Mouse (Mus musculus): Measurements from ENCODE around the gene Ace.
"Not testable (repeated sequence)": the region's sequence is repeated elsewhere in the genome, so short reads cannot be mapped to it uniquely, and the experiment has no call there.

Gene Ace

DNA sequence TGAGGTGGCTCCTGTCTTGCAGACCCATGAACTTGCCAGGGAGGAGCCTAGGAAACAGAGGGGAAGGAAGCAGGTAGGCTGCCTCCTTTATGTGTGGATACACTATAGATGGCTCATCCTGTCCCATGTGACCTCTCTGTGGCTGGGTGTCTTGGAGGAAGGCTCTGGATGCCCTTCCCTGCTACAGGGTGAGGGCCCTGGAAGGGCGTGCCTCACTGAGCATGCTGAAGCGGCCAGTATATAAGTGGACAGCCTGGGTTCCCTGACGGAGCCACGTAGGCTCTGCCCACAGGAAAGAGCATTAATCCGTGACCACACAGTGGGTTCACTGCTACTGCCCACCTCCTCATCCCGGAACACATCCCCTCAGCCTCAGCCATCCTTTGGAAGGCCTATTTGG lies 21.7 kb downstream of the Ace start:
- DNase-seq (ENCODE audit: low spot score in 2 of 2), result no peak

DNA sequence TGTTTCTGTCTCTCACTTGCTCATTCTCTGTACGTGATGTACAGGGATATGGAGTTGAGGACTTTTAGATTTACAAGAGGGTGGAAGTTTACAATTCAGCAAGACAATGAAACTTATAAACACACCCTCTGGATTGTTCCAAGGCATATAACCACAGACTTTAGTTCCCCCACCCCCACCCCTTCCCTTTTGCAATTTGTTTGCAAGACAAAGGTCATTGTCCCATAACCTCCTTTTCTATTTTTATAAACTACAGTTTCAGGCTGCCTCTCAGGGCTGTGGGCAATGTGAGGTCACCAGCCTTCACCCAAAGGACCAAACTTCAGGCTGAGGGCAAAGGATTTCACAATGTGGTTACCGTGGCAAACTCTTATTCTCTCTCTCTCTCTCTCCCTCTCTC lies 22.5 kb downstream of the Ace start:
- DNase-seq (ENCODE audit: low spot score in 2 of 2), result no peak

DNA sequence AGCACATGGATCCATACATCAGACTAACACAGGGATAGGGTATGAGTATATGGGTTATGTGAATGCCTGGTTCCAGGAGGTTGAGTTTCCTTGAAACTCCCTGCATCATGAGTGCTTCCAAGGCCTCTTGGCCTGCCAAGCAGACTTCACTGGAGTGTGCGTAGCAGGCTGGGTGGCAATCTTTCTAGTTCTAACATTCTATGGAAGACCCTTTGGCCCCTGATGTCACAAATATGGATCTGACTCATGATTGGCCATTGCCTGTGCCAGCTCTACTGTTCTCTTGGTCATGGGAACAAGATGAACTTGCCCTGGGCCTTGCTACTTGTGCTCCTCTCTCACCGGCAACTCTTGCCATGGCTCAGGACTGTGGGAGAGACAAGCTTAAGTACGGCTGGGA lies 26.6 kb downstream of the Ace start, which contains the start of gene Ace3:
Ace3 (plus strand) TSS at position 301 of the 400 bp plus-strand sequence.
- no peak for DNase-seq (ENCODE audit: low spot score in 2 of 2)

GRCm38 (mm10) chr11:106000062-106000461 lies 32.3 kb downstream of the Ace start:
- no peak for DNase-seq (ENCODE audit: low spot score in 2 of 2)

GRCm38 (mm10) chr11:106001718-106002117 lies 34.0 kb downstream of the Ace start:
- no peak for DNase-seq (ENCODE audit: low spot score in 2 of 2)

GRCm38 (mm10) chr11:106004576-106004975 lies 36.8 kb downstream of the Ace start:
- no peak for DNase-seq (ENCODE audit: low spot score in 2 of 2)

GRCm38 (mm10) chr11:106005970-106006369 lies 38.2 kb downstream of the Ace start:
- DNase-seq (ENCODE audit: low spot score in 2 of 2), result no peak

DNA sequence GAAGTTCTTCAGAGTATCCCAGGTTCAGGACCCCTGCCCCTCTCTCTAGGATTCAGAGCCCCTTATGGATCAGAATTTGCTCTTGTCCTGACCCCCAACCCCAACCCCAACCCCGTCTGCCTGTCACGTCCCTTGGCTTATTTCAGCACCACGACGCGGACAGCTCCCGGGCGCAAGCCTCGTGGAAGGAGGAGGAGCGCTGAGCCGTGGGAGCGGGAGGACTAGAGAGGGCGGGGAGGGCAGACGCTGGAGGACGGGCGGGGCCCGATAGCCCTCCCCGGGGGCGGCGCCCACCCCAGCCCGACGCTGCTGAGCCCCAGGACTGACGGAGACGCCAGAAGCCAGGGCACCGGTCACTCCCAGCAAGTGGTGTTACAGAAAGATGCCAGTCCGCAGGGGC lies 40.1 kb downstream of the Ace start, which contains the start of gene Kcnh6:
Kcnh6 (plus strand) TSS at position 304 of the 400 bp plus-strand sequence.
- no peak for DNase-seq (ENCODE audit: low spot score in 2 of 2)

DNA sequence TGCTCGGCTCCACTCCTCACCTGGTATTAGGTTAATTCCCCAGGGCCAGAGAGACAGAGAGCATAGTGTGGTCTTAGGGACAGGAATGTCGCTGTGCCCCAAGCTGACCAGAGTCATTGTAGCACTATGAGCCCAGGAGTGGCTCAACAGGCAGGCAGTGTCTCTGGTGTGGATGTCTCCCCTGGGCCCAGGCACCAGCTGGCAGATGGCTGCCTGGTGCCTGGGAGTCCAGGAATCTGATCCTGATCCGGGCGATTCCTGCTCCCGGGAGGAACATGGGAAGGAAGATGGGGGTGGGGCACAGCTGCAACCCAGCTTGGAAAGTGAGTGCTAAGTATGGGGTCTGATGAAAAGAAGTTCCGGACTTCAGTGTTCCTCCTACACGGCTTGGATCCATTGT lies 45.0 kb downstream of the Ace start:
- no peak for DNase-seq (ENCODE audit: low spot score in 2 of 2)

- DNase-seq (ENCODE audit: low spot score in 2 of 2), result peak in 1 of 2 experiments; percentile 66
Measured at GRCm38 (mm10) chr11:106013556-106014225, 45.9 kb downstream of the Ace start.

GRCm38 (mm10) chr11:106016440-106016839 lies 48.7 kb downstream of the Ace start:
- DNase-seq (ENCODE audit: low spot score in 2 of 2), result no peak

DNA sequence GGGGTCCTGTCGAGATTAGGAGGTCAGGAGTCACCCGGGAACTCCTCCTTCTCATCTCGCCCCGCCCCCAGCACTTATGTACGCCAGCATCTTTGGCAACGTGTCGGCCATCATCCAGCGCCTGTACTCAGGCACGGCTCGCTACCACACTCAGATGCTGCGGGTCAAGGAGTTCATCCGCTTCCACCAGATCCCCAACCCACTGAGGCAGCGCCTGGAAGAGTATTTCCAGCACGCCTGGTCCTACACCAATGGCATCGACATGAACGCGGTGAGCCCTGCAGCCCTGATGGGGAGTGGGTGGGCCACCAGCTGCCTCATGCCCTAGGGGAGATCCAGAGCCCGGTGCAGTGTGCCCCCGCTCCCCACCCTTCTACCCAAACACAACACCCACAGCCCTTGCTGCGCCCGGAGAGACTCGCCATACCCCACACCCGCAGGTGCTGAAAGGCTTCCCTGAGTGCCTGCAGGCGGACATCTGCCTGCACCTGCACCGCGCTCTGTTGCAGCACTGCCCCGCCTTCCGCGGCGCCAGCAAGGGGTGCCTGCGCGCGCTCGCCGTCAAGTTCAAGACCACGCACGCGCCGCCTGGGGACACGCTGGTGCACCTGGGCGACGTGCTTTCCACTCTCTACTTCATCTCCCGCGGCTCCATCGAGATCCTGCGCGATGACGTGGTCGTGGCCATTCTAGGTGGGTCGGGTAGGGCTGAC lies 52.5 kb downstream of the Ace start:
- DNase-seq (ENCODE audit: low spot score in 2 of 2), result peak in 1 of 2 experiments; percentile 31

DNA sequence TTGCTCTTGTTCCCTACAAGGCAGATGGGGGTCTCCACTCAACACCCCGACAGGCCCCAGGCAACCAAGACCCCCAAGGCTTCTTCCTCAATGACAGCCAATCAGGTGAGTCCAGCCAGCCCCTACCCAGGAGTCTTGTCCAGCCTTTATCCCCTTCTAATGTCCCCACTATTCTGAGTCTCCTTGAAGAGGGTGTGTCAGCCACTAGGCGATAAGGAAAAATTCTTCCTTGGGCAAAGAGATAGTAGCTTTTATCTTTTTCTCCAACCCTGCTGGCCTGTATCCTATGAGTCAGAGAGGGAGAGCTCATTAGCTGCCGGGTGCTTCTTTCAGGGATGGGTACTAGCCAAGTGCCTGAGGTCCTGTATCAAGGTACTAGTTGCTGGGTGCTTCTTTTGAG lies 58.0 kb downstream of the Ace start:
- no peak for DNase-seq (ENCODE audit: low spot score in 2 of 2)

DNA sequence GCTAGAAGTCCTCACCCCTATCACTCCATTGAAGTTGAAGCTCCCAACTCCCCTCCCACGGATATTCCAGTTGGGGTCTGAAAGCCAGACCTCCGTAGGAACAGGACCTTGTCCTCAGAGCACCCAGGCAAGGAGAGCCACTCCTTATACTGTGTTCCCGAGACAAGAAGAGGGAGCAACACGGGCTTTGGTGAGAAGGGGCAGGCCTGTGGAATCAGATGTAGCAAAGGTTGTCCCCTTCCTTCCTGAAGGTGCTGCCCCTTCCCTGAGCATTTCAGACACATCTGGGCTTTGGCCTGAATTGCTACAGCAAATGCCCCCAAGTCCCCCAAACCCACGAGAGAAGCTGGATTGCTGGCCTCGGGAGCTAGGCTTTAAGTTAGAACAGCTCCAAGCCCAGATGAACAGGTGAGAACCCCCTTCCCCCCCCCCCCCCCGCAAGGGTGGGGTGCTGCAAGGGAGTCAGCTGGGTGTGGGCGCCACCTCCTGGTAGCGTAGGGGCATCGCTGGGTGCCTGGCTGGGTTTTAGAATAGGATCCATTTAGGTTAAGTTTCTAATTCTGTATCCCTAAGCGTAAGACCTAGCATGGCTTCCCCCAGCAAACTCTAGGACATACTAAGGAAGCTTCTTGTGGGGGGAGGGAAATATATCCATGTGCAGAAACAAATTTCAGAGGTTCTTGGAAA lies 58.9 kb downstream of the Ace start:
- peak; percentile 52 to 63 for DNase-seq (ENCODE audit: low spot score in 2 of 2)

DNA sequence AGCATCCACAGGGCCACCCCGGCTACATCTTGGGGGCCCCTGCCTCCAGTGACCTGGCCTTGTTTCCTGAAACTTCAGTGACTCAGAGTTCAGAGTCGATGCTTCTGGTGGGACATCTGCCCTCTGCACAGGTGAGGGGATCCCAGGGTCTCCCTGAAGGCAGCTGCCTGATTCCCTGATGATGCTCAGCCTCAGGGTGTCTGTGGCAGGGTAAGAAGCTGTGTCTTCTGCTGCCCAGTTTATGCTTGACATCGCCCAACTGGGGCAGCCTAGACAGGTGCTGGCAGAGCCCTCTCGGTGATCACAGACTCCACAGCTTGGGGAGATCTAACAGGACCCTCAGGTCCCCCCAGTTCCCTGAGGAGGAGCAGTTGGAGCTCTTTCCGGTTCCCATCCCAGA lies 59.9 kb downstream of the Ace start:
- DNase-seq (ENCODE audit: low spot score in 2 of 2), result no peak

- not testable (repeated sequence) for DNase-seq (ENCODE audit: low spot score in 2 of 2)
Measured at GRCm38 (mm10) chr11:106032074-106032473, 64.3 kb downstream of the Ace start.

- no peak for DNase-seq (ENCODE audit: low spot score in 2 of 2)
Measured at GRCm38 (mm10) chr11:106033491-106033919, 65.8 kb downstream of the Ace start.

DNA sequence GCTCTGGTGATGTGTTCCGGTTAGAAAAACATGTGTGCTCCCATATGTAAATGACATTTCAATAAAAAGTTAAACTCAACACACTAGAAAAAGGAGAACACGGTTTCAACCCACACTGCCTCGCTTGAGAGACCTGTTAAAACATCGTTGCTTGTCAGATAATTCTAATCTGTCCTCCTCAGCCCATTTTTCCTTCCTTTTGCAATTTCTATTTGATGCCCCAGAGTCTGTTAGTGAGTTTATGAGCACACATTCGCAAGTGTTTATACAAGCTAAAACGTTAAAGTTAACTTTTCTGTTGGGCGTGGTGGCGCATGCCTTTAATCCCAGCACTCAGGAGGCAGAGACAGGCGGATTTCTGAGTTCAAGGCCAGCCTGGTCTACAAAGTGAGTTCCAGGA lies 67.2 kb downstream of the Ace start:
- no peak for DNase-seq (ENCODE audit: low spot score in 2 of 2)

GRCm38 (mm10) chr11:106036548-106037417 lies 69.0 kb downstream of the Ace start, which contains the start of gene Dcaf7:
TSS of gene Dcaf7 (plus strand) at chr11:106036872.
- peak; percentile 96 to 98 for DNase-seq (ENCODE audit: low spot score in 2 of 2)

GRCm38 (mm10) chr11:106037418-106037751 lies 69.6 kb downstream of the Ace start:
- peak; percentile 48 to 75 for DNase-seq (ENCODE audit: low spot score in 2 of 2)

All from cerebellum, postnatal 4 days (tissue).